8 mouse cellular contexts compared by ENCODE assay signal in the genomic region with DNA sequence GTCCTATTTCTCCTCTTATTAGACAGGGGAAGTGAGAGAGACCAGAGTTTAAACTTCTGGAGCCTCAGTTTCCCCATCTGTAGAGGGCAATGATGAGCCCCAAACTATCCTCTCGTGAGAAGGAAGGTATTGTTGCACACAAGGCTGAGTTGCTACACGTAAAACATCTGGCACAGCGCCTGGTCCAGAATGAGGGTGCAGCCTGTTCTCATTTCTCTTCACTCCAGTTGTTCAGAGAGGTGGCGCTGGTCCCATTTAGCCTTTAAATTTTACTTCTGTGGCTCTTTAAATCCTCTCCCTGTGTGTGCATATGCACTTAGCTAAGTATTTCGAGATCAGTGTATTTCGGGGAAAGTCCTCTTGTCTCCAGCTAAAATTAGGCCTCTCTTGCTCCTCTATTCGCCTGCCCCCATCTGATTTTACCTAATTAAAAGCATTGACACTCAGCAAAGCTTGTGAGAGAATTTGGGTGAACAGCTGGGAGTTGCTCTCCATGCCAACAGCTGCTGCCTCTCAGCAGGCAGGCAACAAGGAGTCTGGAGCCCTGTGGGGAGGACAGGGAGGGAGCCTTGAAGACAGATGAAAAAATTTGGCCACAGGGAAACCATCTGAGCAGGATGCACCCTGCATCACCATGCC.
DNase-seq lines count a peak whose midpoint lies in the region; ATAC-seq lines count a peak whose summit lies in the region.

No protein-coding gene starts in this region.

- WGBS in forebrain, embryonic 14.5 days = 55% methylated on average over 7 of the region's 7 CpGs
- 68% methylated on average over 7 of the region's 7 CpGs for WGBS in forebrain, embryonic 11.5 days
- 60% methylated on average over 7 of the region's 7 CpGs for WGBS in intestine, embryonic 15.5 days

- H3K27me3 ChIP-seq in forebrain, embryonic 14.5 days (replicated peaks; ENCODE audit: control insufficient read depth, insufficient read depth, low read length) = no peaks in the 10 kb centered on the region
- H3K27me3 ChIP-seq in forebrain, embryonic 11.5 days (ENCODE audit: control insufficient read depth, insufficient read depth, low read length) = no peaks in the 10 kb centered on the region
- H3K27me3 ChIP-seq in intestine, embryonic 15.5 days (replicated peaks) = no peaks in the 10 kb centered on the region

- H3K4me1 ChIP-seq in forebrain, embryonic 14.5 days (ENCODE audit: control insufficient read depth, insufficient read depth, low read length) = no peaks in the 10 kb centered on the region
- H3K4me1 ChIP-seq in forebrain, embryonic 11.5 days (replicated peaks; ENCODE audit: control insufficient read depth, insufficient read depth, low read length) = peaks cover 4% of the 10 kb centered on the region; the same call in 1 of the 2 replicates
- peaks cover 23% of the 10 kb centered on the region for H3K4me1 ChIP-seq in intestine, embryonic 15.5 days (replicated peaks)

- H3K4me2 ChIP-seq in forebrain, embryonic 14.5 days (ENCODE audit: low read length) = no peak overlapping the region
- no peak overlapping the region for H3K4me2 ChIP-seq in forebrain, embryonic 11.5 days (ENCODE audit: low read depth, low read length, severe bottlenecking)
- H3K4me2 ChIP-seq in intestine, embryonic 15.5 days (replicated peaks) = no peak overlapping the region

- peak; percentile 29 for ATAC-seq in forebrain, embryonic 14.5 days
- ATAC-seq in forebrain, embryonic 11.5 days (replicated peaks; ENCODE audit: low FRiP score) = no peak
- no peak for ATAC-seq in intestine, embryonic 15.5 days
- no peak for ATAC-seq in inflammation-experienced regulatory T-cells, adult 6 months

- no peak overlapping the region for H3K9ac ChIP-seq in forebrain, embryonic 14.5 days (ENCODE audit: low read length)
- H3K9ac ChIP-seq in forebrain, embryonic 11.5 days (ENCODE audit: low read length) = no peak overlapping the region
- H3K9ac ChIP-seq in intestine, embryonic 15.5 days = no peak overlapping the region

- H3K27ac ChIP-seq in forebrain, embryonic 14.5 days (ENCODE audit: low read depth, low read length) = no peak overlapping the region
- H3K27ac ChIP-seq in forebrain, embryonic 11.5 days (ENCODE audit: low read depth, low read length) = no peak overlapping the region
- peak overlapping the region; percentile 11; the same call in 1 of the 2 replicates for H3K27ac ChIP-seq in intestine, embryonic 15.5 days

- H3K9me3 ChIP-seq in forebrain, embryonic 14.5 days (replicated peaks; ENCODE audit: control insufficient read depth, low read length) = no peaks in the 10 kb centered on the region
- no peaks in the 10 kb centered on the region for H3K9me3 ChIP-seq in forebrain, embryonic 11.5 days (ENCODE audit: control insufficient read depth, low read length)
- no peaks in the 10 kb centered on the region for H3K9me3 ChIP-seq in intestine, embryonic 15.5 days

- DNase-seq in forebrain, embryonic 14.5 days (ENCODE audit: low spot score) = peak; percentile 45
- DNase-seq in forebrain, embryonic 11.5 days (ENCODE audit: low spot score) = no peak
- peak; percentile 79 for DNase-seq in NIH3T3 (ENCODE audit: low read depth)
- peak; percentile 41 for DNase-seq in lung, postnatal 14 days
- no peak for DNase-seq in adrenal gland, adult 8-10 months
- DNase-seq in kidney, adult 9 months = no peak

- H3K4me3 ChIP-seq in forebrain, embryonic 14.5 days (ENCODE audit: low read depth, low read length) = no peak overlapping the region
- H3K4me3 ChIP-seq in forebrain, embryonic 11.5 days (ENCODE audit: low read depth, low read length) = no peak overlapping the region
- no peak overlapping the region for H3K4me3 ChIP-seq in intestine, embryonic 15.5 days (replicated peaks)

- no peaks in the 10 kb centered on the region for H3K36me3 ChIP-seq in forebrain, embryonic 14.5 days (ENCODE audit: control insufficient read depth, insufficient read depth, low read length)
- H3K36me3 ChIP-seq in forebrain, embryonic 11.5 days (ENCODE audit: control insufficient read depth, insufficient read depth, low read length) = no peaks in the 10 kb centered on the region
- no peaks in the 10 kb centered on the region for H3K36me3 ChIP-seq in intestine, embryonic 15.5 days

Comparison
In these comparisons a context has a peak if more than half of its experiments do, and no peak if none do; other contexts are left out.
1. DNase-seq: peak in forebrain, embryonic 14.5 days (single experiment), NIH3T3 (single experiment) and lung, postnatal 14 days (single experiment); none in forebrain, embryonic 11.5 days (single experiment), adrenal gland, adult 8-10 months (single experiment) and kidney, adult 9 months (single experiment).